Mouse (Mus musculus): Measurements from ENCODE around the gene Ormdl2. TPM values are rescaled to one million over a fixed set of nuclear protein-coding genes. Genes with fewer than 3 reads are reported as not detected.

Ormdl2 gene
- total and polyA plus RNA-seq, 2 experiments from 2014 or later, result 11.1 to 15.6 TPM

GRCm38 (mm10) chr10:128806086-128806485, 15.4 kb downstream of the Ormdl2 start:
- WGBS, result 59% methylated on average over 6 of the region's 6 CpGs
- Histone ChIP-seq H3K27ac (ENCODE audit: low read depth, low read length) (peak overlapping the region; percentile 96; the same call in 1 of the 2 replicates), H3K9ac (replicated peaks; ENCODE audit: low read length, poor library complexity, severe bottlenecking) (peak overlapping the region; percentile 87), H3K9me3 (ENCODE audit: low read length) (no peaks in the 10 kb centered on the region), H3K4me2 (ENCODE audit: low read depth, low read length, poor library complexity, severe bottlenecking) (peak overlapping the region; percentile 77), H3K27me3 (ENCODE audit: insufficient read depth, low read length) (no peaks in the 10 kb centered on the region), H3K36me3 (ENCODE audit: insufficient read depth, low read length) (peaks cover 14% of the 10 kb centered on the region; the same call in 1 of the 2 replicates), H3K4me1 (ENCODE audit: insufficient read depth, low read length) (peaks cover 30% of the 10 kb centered on the region), H3K4me3 (ENCODE audit: low read depth, low read length) (peak overlapping the region; percentile 85)
- no peak for ATAC-seq (ENCODE audit: low FRiP score)
- TF ChIP-seq CTCF (IDR thresholded peaks at IDR 0.05), result no peak
- no peak for DNase-seq (ENCODE audit: low spot score)

GRCm38 (mm10) chr10:128805092-128806000, 16.1 kb downstream of the Ormdl2 start:
- Histone ChIP-seq H3K27ac (ENCODE audit: low read depth, low read length) (peak overlapping the region; percentile 96), H3K4me1 (ENCODE audit: insufficient read depth, low read length) (peaks cover 30% of the 10 kb centered on the region), H3K9me3 (ENCODE audit: low read length) (no peaks in the 10 kb centered on the region), H3K4me3 (ENCODE audit: low read depth, low read length) (peak overlapping the region; percentile 85), H3K36me3 (ENCODE audit: insufficient read depth, low read length) (peaks cover 14% of the 10 kb centered on the region; the same call in 1 of the 2 replicates), H3K9ac (replicated peaks; ENCODE audit: low read length, poor library complexity, severe bottlenecking) (peak overlapping the region; percentile 87), H3K27me3 (ENCODE audit: insufficient read depth, low read length) (no peaks in the 10 kb centered on the region), H3K4me2 (ENCODE audit: low read depth, low read length, poor library complexity, severe bottlenecking) (peak overlapping the region; percentile 77)
- ATAC-seq (ENCODE audit: low FRiP score) (peak; percentile 94), DNase-seq (ENCODE audit: low spot score) (peak; percentile 98)
- under 1% methylated on average over 67 of the region's 70 CpGs for WGBS
- peak; percentile 50 for TF ChIP-seq CTCF (IDR thresholded peaks at IDR 0.05)

GRCm38 (mm10) chr10:128804271-128805091, 17.0 kb downstream of the Ormdl2 start, which contains the start of gene Tmem198b:
Gene Tmem198b (minus strand): TSS chr10:128804370.
- no peaks in the 10 kb centered on the region for H3K9me3 ChIP-seq (ENCODE audit: low read length)
- peak within 1 kb of the TSS; percentile 77 for H3K4me2 ChIP-seq (ENCODE audit: low read depth, low read length, poor library complexity, severe bottlenecking)
- peaks cover 28% of the 10 kb centered on the region for H3K4me1 ChIP-seq (ENCODE audit: insufficient read depth, low read length)
- H3K27me3 ChIP-seq (ENCODE audit: insufficient read depth, low read length), result no peaks in the 10 kb centered on the region
- H3K36me3 ChIP-seq (ENCODE audit: insufficient read depth, low read length), result peaks cover 14% of the 10 kb centered on the region; the same call in 1 of the 2 replicates
- under 1% methylated on average over 26 of the region's 28 CpGs for WGBS
- DNase-seq (ENCODE audit: low spot score) (peak; percentile 79), ATAC-seq (ENCODE audit: low FRiP score) (peak; percentile 68)
- no peak for TF ChIP-seq CTCF (IDR thresholded peaks at IDR 0.05)
- peak within 1 kb of the TSS; percentile 96 for H3K27ac ChIP-seq (ENCODE audit: low read depth, low read length)
- H3K4me3 ChIP-seq (ENCODE audit: low read depth, low read length), result peak within 1 kb of the TSS; percentile 85
- H3K9ac ChIP-seq (replicated peaks; ENCODE audit: low read length, poor library complexity, severe bottlenecking), result peak within 1 kb of the TSS; percentile 87

- Histone ChIP-seq H3K9me3 (ENCODE audit: low read length) (no peaks in the 10 kb centered on the region), H3K27me3 (ENCODE audit: insufficient read depth, low read length) (no peaks in the 10 kb centered on the region), H3K27ac (ENCODE audit: low read depth, low read length) (peak within 1 kb of the TSS; percentile 96), H3K36me3 (ENCODE audit: insufficient read depth, low read length) (peaks cover 14% of the 10 kb centered on the region; the same call in 1 of the 2 replicates), H3K4me1 (ENCODE audit: insufficient read depth, low read length) (peaks cover 23% of the 10 kb centered on the region), H3K4me2 (ENCODE audit: low read depth, low read length, poor library complexity, severe bottlenecking) (peak within 1 kb of the TSS; percentile 77), H3K4me3 (ENCODE audit: low read depth, low read length) (peak within 1 kb of the TSS; percentile 85), H3K9ac (replicated peaks; ENCODE audit: low read length, poor library complexity, severe bottlenecking) (peak within 1 kb of the TSS; percentile 87)
- peak; percentile 70 for DNase-seq (ENCODE audit: low spot score)
- WGBS, result under 1% methylated on average over 14 of the region's 14 CpGs
- ATAC-seq (ENCODE audit: low FRiP score), result peak; percentile 3; the same call in 1 of the 2 replicates
- no peak for TF ChIP-seq CTCF (IDR thresholded peaks at IDR 0.05)
Measured at GRCm38 (mm10) chr10:128803771-128804270, 17.6 kb downstream of the Ormdl2 start, which contains the start of gene Dnajc14. Gene Dnajc14 (plus strand): TSS chr10:128804062.

GRCm38 (mm10) chr10:128803361-128803760, 18.1 kb downstream of the Ormdl2 start:
- H3K9ac ChIP-seq (replicated peaks; ENCODE audit: low read length, poor library complexity, severe bottlenecking), result peak overlapping the region; percentile 87
- peak overlapping the region; percentile 85 for H3K4me3 ChIP-seq (ENCODE audit: low read depth, low read length)
- ATAC-seq (ENCODE audit: low FRiP score) (no peak), DNase-seq (ENCODE audit: low spot score) (no peak)
- no peak for TF ChIP-seq CTCF (IDR thresholded peaks at IDR 0.05)
- 10% methylated on average over 6 of the region's 6 CpGs for WGBS
- H3K27me3 ChIP-seq (ENCODE audit: insufficient read depth, low read length), result no peaks in the 10 kb centered on the region
- H3K36me3 ChIP-seq (ENCODE audit: insufficient read depth, low read length), result peaks cover 14% of the 10 kb centered on the region; the same call in 1 of the 2 replicates
- H3K4me2 ChIP-seq (ENCODE audit: low read depth, low read length, poor library complexity, severe bottlenecking), result peak overlapping the region; percentile 77
- peak overlapping the region; percentile 96 for H3K27ac ChIP-seq (ENCODE audit: low read depth, low read length)
- H3K4me1 ChIP-seq (ENCODE audit: insufficient read depth, low read length), result peaks cover 20% of the 10 kb centered on the region
- no peaks in the 10 kb centered on the region for H3K9me3 ChIP-seq (ENCODE audit: low read length)

Data from midbrain, postnatal 0 days (tissue).